Mouse (Mus musculus): ENCODE data around the gene Slc25a44. TPM values are rescaled to one million over a fixed set of nuclear protein-coding genes. Genes with fewer than 3 reads are reported as not detected.
A peak's percentile ranks its signal among the peaks of the same experiment; 100 is the strongest.

Slc25a44 gene
- polyA plus RNA-seq (2015; fragmentation: Nextera tagmentation; extraction: Ambion mirVana): 34.7 and 40.4 TPM in 2 replicates

DNA sequence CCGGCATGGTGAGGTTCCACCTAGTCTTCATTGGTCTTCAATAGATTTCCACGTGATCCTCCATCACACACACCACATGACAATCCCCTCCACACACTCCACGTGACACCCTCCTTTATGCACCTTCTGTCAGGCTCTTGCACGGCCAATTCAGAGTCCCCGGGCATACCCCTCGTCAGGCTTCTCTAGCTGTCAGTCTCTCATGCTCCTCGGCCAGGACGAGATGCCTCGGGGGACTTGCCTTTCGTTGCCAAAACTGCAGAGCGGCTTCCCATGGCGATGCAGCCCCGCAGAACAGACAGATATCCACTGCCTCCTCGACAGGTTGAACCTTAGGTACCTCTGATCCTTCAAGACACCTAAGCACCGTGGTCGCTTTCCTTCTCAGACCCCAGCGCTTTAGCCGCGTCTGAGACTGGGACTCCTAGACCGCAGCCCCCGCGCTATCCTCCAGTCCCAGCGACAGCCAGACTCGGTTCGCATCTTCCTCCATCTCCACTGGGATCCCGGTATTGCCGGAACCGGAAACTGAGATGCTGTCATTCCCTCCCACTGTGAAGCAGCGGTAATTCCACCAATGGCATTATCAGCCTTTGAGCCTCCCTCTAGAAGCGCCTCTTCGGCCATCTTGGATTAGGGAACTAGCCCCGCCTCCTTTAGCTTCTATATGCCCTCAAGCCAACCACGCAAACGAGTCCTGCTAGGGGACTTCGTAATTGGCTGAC, at the start of gene Slc25a44:
Gene Slc25a44 (minus strand): TSS at position 535 of the 725 bp plus-strand sequence.
- ATAC-seq (ENCODE audit: low FRiP score, low read depth): peak; percentile 96
- Histone ChIP-seq H3K36me3 (peaks cover 13% of the 10 kb centered on the region), H3K4me2 (peak within 1 kb of the TSS; percentile 88), H3K9ac (peak within 1 kb of the TSS; percentile 79), H3K4me1 (replicated peaks) (peaks cover 32% of the 10 kb centered on the region), H3K9me3 (no peaks in the 10 kb centered on the region), H3K27me3 (no peaks in the 10 kb centered on the region), H3K27ac (replicated peaks) (peak within 1 kb of the TSS; percentile 84), H3K4me3 (peak within 1 kb of the TSS; percentile 84)
- under 1% methylated on average over 35 of the region's 35 CpGs for WGBS

DNA sequence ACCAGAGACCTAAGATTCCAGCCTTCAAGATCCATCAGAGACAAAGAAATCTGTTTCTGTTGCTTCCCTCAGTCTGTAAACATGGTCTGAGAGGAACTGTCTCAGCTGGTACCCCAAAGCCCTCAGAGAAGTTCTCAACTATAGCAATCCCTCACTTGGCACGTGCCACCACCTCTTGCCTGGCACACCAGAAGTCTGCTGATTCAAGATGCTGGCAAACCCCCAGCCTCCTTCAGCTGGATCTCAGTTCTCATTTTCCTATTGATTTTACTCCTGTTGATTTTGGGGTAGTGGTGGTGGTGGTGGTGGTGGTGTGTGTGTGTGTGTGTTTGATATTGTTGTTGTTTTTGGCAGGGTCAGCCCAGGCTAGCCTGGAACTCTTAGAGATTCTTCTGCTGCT, 48.6 kb upstream of the Slc25a44 start:
- no peak for ATAC-seq (ENCODE audit: low FRiP score, low read depth)
- Histone ChIP-seq H3K9ac (no peak overlapping the region), H3K4me3 (no peak overlapping the region), H3K27ac (replicated peaks) (no peak overlapping the region), H3K36me3 (no peaks in the 10 kb centered on the region), H3K9me3 (no peaks in the 10 kb centered on the region), H3K4me1 (replicated peaks) (no peaks in the 10 kb centered on the region), H3K4me2 (no peak overlapping the region), H3K27me3 (no peaks in the 10 kb centered on the region)
- WGBS: 88% methylated on average over 1 of the region's 1 CpGs

DNA sequence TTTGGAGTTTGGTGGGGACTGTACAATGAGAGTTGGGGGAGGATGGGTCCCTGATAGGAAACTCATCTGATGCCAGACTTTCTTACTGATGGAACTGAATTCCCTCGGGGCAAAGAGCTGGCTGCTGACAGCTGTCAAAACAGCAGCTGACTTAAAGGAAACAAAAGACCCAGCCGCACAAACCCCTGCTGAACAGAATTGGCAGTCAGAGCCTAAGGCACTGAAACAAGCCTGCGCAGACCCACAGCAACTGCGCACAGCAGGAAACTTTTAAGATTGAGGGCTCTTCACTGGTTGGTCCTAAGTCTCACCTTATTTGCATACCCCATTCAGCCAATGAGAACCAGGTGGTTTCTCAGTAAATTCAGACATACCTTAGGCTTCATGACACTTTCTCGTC, 48.1 kb upstream of the Slc25a44 start:
- Histone ChIP-seq H3K36me3 (no peaks in the 10 kb centered on the region), H3K4me1 (replicated peaks) (no peaks in the 10 kb centered on the region), H3K9ac (no peak overlapping the region), H3K9me3 (no peaks in the 10 kb centered on the region), H3K4me2 (no peak overlapping the region), H3K4me3 (no peak overlapping the region), H3K27me3 (no peaks in the 10 kb centered on the region), H3K27ac (replicated peaks) (no peak overlapping the region)
- ATAC-seq (ENCODE audit: low FRiP score, low read depth): 0 out of 2 replicates have a peak, but pooled peaks have one; percentile 42
- WGBS: 21% methylated on average over 5 of the region's 5 CpGs

DNA sequence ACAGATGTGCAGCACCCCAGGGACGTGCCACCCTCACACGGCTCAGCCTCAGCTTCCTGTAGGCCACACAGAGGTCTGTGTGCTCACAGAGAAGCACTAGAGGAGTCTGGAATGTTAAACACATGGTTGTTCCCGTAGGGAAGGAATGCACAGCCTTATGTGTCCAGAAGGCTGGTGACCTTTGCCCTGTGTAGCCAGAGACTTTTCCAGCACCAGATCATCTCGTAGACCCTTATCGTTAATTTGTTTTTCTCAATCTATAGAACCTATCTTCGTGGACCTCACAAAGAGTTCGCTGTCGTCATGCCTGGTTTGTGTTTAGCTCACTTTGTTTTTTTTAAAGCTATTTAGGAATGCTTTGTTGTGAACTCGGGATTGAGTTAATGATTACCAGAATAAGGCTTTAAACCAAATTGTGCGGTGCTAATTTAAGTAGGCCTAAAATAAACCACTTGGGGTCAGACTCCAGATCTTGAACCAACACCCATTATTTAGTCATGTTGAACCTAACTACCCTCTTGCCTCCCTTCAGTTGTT, 46.1 kb upstream of the Slc25a44 start:
- no peak for ATAC-seq (ENCODE audit: low FRiP score, low read depth)
- no peaks in the 10 kb centered on the region for H3K27me3 ChIP-seq
- H3K9me3 ChIP-seq: no peaks in the 10 kb centered on the region
- H3K9ac ChIP-seq: no peak overlapping the region
- H3K27ac ChIP-seq (replicated peaks): no peak overlapping the region
- H3K36me3 ChIP-seq: no peaks in the 10 kb centered on the region
- no peaks in the 10 kb centered on the region for H3K4me1 ChIP-seq (replicated peaks)
- no peak overlapping the region for H3K4me2 ChIP-seq
- WGBS: 48% methylated on average over 10 of the region's 10 CpGs
- H3K4me3 ChIP-seq: no peak overlapping the region

DNA sequence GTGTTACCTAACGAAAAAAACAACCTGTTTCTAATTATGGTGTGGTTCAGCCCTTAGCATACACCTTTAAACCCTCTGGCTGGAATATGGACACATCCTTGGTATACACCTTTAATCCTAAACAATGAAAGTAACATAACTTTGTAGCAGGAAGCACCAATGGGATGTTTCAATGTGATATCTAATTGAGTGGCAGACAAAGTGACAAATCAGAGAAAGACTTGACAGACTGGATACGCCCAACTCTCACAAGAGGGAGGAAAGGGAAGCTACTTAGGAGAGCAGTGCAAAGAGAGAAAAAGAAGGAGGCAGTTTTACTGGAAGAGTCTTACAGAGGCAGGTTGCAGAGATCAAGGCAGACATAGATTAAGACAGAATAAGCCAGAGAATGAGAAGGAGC, 44.5 kb upstream of the Slc25a44 start:
- no peaks in the 10 kb centered on the region for H3K36me3 ChIP-seq
- no peaks in the 10 kb centered on the region for H3K9me3 ChIP-seq
- H3K4me3 ChIP-seq: no peak overlapping the region
- WGBS: 86% methylated on average over 2 of the region's 2 CpGs
- no peak overlapping the region for H3K9ac ChIP-seq
- H3K27me3 ChIP-seq: no peaks in the 10 kb centered on the region
- H3K4me1 ChIP-seq (replicated peaks): no peaks in the 10 kb centered on the region
- H3K27ac ChIP-seq (replicated peaks): no peak overlapping the region
- H3K4me2 ChIP-seq: no peak overlapping the region
- ATAC-seq (ENCODE audit: low FRiP score, low read depth): no peak

DNA sequence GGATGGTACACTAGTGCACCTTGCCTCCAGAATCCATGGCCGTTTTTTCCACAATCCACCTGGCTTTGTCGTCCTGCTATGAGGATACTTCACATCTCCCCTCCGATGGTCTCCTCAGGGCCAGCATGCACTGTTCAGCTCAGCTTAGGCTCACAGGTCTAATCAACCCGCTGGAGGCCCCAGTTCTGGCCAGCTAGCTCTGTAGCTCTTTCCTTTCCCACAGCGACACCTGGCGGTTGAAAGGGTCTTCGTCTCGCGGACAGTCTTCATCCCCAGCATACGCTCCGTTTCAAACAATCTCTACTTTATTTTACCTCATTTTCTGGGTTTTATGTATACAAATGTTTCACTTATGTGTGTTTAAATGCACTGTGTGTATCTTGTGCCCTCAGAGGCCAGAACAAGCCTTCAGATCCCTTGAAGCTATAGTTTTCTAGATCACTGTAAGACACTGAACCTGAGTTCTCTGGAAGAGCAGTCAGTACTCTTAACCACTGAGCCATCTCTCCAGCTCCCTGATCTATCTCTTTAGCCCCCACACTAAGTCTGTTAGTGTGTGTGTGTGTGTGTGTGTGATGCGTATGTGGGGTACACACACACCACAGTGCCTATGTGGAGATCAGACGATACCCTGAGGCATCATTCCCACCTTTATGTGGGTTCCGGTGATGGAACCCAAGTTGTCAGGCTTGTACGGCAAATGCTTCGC, 42.3 kb upstream of the Slc25a44 start:
- Histone ChIP-seq H3K4me2 (no peak overlapping the region), H3K36me3 (no peaks in the 10 kb centered on the region), H3K27ac (replicated peaks) (no peak overlapping the region), H3K27me3 (no peaks in the 10 kb centered on the region), H3K4me3 (no peak overlapping the region), H3K9ac (no peak overlapping the region), H3K9me3 (no peaks in the 10 kb centered on the region), H3K4me1 (replicated peaks) (no peaks in the 10 kb centered on the region)
- WGBS: 31% methylated on average over 16 of the region's 16 CpGs
- peak; percentile 89 for ATAC-seq (ENCODE audit: low FRiP score, low read depth)

DNA sequence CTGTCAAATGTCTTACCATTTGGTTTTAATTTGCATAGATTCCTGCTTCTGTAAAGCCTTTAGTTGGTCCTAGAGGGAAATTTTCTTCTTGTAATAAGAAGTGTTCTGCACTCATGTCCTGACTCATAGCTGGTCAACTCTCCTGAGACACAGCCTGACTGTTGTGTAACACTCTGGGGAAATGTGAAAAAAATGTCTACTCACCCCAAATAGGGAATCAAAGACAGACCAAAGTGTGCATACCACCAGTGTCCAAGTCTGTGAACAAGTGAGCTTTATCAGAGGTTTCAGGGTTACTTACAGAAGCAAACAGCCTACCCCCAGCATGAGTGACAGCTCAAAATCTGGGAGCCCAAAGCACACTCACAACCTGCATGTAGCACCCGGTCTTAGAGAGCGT, 40.2 kb upstream of the Slc25a44 start:
- 83% methylated on average over 2 of the region's 2 CpGs for WGBS
- ATAC-seq (ENCODE audit: low FRiP score, low read depth): no peak

DNA sequence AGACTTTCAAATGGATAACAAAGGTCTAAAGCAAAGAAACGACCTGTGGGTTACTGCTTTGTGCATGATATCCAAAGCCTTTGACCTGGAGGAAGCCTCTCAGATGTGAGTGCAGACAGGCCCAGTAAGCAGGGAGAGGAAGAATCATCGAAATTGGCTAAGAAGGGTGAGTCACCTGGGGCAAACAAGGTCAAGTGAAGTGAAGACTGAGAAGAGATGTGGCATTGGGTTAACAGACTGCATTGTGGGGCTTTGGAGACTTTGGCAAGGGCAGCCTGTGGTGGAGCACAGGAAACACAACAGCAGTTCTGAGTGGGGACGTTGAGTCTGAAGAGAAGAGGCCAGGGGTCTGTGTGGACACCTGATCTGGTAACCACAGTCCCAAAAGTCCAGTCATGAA, 39.5 kb upstream of the Slc25a44 start:
- H3K4me3 ChIP-seq: no peak overlapping the region
- H3K36me3 ChIP-seq: no peaks in the 10 kb centered on the region
- H3K27ac ChIP-seq (replicated peaks): no peak overlapping the region
- 54% methylated on average over 3 of the region's 3 CpGs for WGBS
- H3K4me2 ChIP-seq: no peak overlapping the region
- no peak for ATAC-seq (ENCODE audit: low FRiP score, low read depth)
- no peaks in the 10 kb centered on the region for H3K27me3 ChIP-seq
- H3K4me1 ChIP-seq (replicated peaks): peaks cover under 1% of the 10 kb centered on the region; the same call in 1 of the 2 replicates
- H3K9me3 ChIP-seq: no peaks in the 10 kb centered on the region
- H3K9ac ChIP-seq: no peak overlapping the region

More for the DNA sequence above, 40.2 kb upstream of the Slc25a44 start:
- Histone ChIP-seq H3K27me3 (no peaks in the 10 kb centered on the region), H3K4me3 (no peak overlapping the region), H3K4me2 (no peak overlapping the region), H3K4me1 (replicated peaks) (no peaks in the 10 kb centered on the region), H3K36me3 (no peaks in the 10 kb centered on the region), H3K27ac (replicated peaks) (no peak overlapping the region), H3K9ac (no peak overlapping the region), H3K9me3 (no peaks in the 10 kb centered on the region)

DNA sequence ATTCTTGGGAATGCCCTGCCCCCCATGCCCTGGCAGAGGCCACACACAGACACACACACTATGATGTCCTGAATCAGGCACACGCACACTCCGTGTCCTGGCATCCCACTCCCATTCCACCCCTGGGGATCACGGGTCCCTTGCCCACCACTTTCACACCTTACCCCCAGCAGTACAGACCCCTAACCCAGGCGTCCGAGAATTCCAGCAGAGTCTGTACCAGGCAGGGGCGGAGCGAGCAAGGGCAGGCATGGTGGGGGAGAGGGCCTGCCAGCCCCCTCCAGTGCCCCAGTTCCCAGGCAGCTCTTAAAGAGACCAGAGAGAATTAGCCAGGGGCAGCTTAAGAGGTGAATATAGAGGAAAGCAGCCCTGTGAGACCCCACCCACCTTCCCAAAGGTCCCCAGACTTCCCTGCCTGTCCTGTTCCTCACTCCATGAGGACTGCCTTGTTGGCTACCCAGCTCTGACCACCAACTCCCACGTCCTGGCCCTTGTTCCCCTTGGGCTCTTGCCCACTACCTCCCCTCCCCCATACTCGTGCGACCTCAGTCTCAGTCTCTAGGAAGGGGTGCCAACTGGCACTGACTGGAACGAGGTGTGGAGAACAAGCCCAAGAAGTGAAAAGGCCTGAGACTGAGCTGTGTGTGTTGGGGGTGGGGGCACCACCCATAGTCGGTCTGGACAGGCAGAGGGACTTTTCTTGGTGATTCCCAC, 36.2 kb upstream of the Slc25a44 start, which contains the start of gene Sema4a:
Gene Sema4a (minus strand): TSS at position 200 of the 714 bp plus-strand sequence.
- Histone ChIP-seq H3K4me3 (no peak within 1 kb of the TSS), H3K4me1 (replicated peaks) (peaks cover 30% of the 10 kb centered on the region), H3K36me3 (no peaks in the 10 kb centered on the region), H3K27ac (replicated peaks) (no peak within 1 kb of the TSS), H3K4me2 (no peak within 1 kb of the TSS), H3K9ac (no peak within 1 kb of the TSS), H3K9me3 (no peaks in the 10 kb centered on the region), H3K27me3 (no peaks in the 10 kb centered on the region)
- ATAC-seq (ENCODE audit: low FRiP score, low read depth): peak; percentile 28
- 35% methylated on average over 12 of the region's 12 CpGs for WGBS

DNA sequence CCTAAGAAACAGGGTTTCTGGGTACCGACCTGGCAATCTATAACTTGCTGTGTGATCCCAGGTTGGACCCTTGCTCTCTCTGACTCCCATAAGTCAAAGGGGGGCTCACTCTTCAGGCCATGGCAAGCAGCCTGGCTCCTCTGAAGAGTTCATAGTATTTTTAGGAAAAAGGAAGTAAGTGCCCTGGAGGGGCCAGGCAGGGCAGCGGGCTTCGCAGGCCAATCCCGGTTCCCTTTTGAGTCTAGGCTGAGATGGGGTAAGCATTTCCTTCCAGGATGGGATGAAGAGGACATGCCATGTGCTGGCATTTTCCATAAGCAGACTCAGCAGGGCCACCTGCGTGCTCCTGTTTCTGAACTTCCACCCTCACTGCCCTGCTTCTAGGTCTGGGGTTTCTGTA, 35.1 kb upstream of the Slc25a44 start:
- ATAC-seq (ENCODE audit: low FRiP score, low read depth): no peak
- H3K4me2 ChIP-seq: no peak overlapping the region
- 80% methylated on average over 5 of the region's 5 CpGs for WGBS

DNA sequence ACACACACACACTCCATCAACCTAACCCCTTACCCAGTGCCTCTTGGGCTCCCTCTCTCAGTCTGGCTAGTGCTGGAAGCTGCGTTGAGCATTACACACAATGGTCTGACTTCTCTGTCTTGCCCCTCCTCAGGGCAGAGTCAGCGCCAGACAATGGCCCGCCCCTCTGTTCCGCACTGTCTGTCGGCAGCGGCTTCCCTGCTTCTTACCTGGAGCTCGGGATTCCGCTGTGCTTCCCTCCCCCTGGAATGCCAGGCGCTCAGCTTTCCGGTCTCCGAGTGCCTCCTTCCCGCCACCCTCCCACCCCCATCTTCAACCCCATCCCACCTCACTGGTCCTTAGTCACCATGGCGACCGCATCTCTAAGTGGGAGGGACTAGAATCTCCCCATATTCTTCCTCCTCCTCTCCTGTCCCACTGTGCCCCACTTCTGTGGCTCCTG, 33.9 kb upstream of the Slc25a44 start:
- peak overlapping the region; percentile 89 for H3K27ac ChIP-seq (replicated peaks)
- H3K9me3 ChIP-seq: no peaks in the 10 kb centered on the region
- peak overlapping the region; percentile 53 for H3K4me3 ChIP-seq
- peak overlapping the region; percentile 66 for H3K9ac ChIP-seq
- H3K27me3 ChIP-seq: no peaks in the 10 kb centered on the region
- H3K36me3 ChIP-seq: no peaks in the 10 kb centered on the region
- peak overlapping the region; percentile 88 for H3K4me2 ChIP-seq
- H3K4me1 ChIP-seq (replicated peaks): peaks cover 30% of the 10 kb centered on the region
- peak; percentile 86 for ATAC-seq (ENCODE audit: low FRiP score, low read depth)
- under 1% methylated on average over 14 of the region's 14 CpGs for WGBS

More for the DNA sequence above, 35.1 kb upstream of the Slc25a44 start:
- Histone ChIP-seq H3K9me3 (no peaks in the 10 kb centered on the region), H3K27me3 (no peaks in the 10 kb centered on the region), H3K27ac (replicated peaks) (no peak overlapping the region), H3K9ac (no peak overlapping the region), H3K4me3 (no peak overlapping the region), H3K36me3 (no peaks in the 10 kb centered on the region), H3K4me1 (replicated peaks) (peaks cover 30% of the 10 kb centered on the region)
